Mouse (Mus musculus) cerebellum, postnatal 10 days (tissue): ENCODE results near the gene Klf9.

Experiments
- DNase-seq, 2 experiments: peaks; one replicate each; pipeline ENCODE4 v3.0.0; 2021; ENCODE audit warnings: mixed read lengths in 2 of 2

The Klf9 gene

DNA sequence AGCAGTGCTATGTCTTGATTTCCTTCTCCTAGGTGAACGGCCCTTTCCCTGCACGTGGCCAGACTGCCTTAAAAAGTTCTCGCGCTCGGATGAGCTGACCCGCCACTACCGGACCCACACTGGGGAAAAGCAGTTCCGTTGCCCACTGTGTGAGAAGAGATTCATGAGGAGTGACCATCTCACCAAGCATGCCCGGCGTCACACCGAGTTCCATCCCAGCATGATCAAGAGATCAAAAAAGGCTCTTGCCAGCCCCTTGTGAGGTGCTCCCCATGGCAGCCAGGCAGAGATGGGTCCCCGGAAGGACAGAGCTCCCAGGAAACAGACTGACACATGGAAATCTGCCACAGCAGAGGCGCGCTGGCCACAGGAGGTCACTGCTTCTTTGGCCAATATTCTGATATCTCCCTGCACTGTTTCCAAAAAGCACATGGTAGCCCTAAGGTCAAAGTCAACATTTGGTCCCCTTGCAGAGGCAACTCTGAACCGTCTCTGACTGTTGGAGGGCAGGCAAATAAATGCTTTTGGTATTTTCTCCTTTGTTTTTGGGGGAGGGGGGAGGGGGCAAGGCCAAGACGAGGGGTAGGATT is 23.7 kb downstream of the Klf9 start:
- peak in 1 of 2 experiments; percentile 34 for DNase-seq

DNA sequence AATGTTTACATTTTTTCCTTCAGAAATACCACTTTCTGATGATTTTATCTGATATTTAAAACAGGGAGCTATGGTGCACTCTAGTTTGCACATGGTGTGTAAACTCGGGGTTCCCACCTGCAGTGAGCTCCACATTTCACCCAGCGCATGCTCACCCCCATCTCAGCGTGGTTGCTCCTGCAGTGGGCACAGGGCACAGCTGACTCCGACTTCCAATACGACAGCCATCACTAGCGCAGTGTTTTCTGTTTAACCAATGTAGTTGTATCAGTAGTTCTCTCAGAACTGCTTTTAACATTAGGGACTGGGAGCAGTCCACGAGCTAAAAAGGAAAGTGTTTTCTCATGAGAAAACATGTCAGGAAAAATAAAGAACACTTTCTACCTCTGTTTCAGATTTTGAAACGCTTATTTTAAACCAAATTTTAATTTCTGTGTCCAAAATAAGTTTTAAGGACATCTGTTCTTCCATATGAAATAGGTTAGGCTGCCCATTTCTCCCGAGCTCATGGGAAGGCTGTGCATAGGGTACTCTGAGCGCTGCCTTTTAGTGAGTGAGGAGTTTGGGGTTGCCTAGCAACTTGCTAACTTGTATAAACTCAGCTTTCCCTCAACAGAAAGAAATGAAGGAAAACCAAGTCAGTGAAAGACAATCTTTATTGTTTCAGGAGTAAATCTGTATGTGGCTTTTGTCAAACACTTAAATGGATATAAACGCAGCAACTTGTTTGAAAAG is 25.7 kb downstream of the Klf9 start:
- DNase-seq, result no peak

DNA sequence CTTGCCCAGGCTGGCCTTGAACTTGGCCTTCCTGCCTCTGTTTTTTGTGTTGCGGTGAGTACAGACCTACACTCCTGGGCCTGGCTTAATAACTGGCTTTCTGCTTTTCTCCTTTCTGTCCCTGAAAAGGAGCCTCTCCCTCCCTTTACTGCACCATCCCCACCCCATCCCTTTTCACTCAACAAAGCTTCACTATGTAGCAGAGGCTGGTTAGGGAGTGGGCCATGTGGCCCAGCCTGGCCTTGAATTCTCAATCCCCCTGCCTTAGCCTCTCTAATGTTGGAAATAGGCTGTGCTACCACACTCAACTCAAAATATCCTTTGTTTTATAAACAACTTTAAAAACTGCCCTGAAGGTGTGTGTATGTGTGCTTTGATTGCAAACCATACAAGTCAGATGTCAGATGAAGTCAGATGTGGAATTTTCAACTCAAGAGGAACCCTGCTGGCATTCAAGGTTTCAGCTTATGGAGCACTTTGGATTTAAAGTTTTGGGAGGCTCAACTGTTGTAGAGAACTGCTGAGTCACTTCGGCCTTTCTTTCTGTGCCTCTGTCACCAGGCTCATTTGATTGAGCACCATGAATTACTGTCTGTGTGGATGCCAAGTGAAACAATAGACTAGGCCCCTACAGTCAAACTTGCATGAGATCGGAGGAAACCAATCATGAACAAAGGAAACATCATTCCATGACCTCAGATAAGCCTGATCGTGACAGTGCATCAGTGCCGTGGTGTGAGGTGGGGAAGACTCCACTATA is 28.1 kb downstream of the Klf9 start:
- no peak for DNase-seq

DNA sequence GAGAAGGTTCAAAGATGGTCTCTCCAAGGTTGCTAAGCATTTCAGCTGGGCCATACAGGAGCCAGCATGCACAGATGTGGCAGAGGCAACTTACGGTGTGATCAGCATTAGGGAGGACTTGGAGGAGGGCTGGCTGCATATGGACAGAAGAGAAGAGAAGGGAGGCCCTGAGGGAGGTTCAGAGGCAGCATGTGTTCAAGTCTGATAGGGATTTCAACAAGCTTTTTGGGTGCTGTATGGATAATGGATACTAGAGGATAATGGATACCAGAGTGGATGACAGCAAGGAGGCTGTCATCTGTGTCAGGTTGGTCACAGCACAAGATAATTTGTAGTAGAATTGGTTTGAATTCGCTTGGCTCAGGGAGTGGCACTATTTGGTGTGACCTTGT is 28.6 kb downstream of the Klf9 start:
- DNase-seq, result no peak

DNA sequence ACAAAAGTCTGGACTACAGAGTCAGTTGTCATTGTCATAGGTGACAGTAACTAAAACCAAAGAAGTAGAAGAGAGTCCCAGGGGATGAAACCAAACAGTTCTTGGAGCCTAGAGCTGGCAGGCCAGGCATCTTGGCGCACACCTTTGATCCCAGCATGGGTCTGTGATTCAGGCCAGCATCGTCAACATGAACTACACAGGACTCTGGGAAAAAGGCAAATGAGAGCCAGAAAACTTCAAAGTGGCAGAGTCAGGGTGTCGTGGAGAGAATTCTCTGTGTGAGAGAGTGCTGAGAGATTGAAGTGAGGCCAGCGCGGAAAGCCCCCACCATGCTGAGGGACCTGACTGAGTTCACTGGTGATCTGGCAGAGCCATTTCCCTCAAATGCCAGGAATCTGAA is 29.4 kb downstream of the Klf9 start:
- peak; percentile 77 to 87 for DNase-seq

DNA sequence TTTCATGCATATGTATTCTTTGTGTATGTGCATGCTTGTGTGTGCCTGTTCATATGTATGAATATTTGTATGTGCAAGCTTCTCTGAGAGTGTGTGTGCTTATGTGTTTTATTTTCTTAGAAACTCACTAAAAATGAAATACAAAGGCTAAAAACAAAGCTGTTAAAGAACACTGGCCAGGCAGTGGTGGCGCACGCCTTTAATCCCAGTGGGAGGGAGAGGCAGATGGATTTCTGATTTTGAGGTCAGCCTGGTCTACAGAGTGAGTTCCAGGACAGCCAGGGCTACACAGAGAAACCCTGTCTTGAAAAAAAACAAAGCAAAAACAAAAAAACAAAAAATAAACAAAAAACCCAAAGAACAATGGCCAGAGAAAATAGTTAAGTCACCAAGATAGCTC is 30.1 kb downstream of the Klf9 start:
- DNase-seq, result no peak

DNA sequence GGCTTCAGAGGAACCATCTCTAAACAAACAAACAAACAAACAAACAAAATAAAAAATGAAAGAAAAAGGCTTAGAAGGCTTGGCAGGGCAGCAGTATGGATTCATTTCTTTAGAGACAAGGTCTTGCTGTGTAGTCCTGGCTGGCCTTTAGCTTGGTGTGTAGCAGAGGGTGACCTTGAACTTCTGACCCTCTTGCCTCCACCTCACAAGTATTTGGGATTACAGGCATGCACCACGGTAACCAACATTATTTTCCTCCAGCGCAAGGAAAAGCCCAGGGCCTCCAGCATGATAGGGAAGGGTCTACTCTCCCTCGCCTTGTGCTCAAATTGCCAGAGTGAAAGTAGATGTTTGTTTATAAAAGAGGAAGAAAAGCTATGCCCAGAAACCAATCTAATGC is 34.1 kb downstream of the Klf9 start:
- DNase-seq, result no peak

DNA sequence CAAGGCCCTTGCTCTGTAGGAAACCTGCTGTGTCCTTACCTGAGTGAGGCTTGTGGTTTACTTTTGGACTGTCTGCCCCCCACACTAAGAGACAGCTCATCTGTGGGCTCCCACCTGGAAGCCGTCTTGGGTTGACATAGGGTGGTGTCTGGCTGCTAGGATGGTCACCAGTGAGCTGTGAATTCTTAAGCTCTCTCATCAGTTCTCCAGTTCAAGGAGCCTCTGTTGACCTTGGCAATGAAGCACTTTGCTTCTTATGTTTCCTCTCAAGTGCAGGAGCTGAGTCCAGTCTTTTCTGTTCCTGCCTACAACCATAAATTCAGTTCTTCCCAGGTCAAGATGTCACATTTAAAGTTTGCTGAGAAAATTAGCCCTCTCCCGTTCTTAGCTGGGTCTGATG is 34.5 kb downstream of the Klf9 start:
- no peak for DNase-seq

DNA sequence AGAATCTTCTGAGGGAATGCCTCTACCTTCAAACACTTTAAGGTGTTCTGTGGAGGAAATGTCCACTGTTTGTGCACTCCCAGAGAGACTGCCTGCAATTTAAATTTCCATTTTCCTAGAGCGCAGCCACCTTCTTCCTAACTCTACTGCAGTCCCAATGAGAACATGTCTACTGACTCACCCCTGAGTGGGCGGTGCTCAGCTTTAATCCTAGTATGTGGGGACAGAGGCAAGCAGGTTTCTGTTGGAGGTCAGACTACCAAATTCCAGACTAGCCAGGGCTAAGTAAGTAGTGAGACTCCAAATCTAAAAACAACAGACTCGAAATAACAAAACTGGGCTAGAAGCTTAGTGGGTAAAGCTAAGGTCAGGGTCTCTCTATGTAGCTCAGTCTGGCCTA is 37.5 kb downstream of the Klf9 start:
- DNase-seq, result no peak

DNA sequence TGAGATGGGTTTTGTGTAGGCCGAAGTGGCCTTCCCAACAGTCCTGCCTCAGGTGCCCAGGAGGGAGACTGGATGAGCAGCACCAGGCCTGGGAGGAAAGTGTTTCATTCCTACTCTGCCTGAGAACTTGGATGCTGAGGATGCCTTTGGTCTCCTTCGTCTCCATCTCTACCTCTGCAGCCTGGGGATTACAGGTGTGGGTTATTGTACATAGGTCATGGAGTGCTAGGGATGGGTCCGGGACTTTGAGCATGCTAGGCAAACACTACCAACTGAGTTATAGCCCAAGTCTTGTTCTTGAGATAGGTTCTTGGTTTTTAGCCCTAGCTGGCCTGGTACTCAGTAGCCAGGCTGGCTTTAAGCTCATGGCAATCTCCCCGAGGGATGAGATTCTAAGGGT is 42.5 kb downstream of the Klf9 start:
- no peak for DNase-seq

DNA sequence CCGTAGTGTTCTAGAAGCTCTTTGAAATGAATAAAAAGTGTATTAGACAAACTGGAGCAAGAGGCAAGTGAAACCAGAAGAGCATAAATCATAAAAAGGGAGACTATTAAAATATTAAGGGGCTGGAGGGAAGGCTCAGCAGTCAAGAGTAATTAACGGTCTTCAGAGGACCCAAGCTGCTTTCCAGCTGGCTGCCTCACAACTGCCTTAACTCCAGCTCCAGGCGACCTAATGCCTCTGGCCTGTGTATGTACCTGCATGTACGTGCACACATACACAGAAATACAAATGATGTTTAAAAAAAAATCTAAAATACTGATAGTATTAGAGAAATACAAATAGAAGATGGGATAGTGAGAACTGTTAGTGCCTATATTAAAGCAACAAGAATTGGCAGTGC is 43.0 kb downstream of the Klf9 start:
- DNase-seq, result no peak

DNA sequence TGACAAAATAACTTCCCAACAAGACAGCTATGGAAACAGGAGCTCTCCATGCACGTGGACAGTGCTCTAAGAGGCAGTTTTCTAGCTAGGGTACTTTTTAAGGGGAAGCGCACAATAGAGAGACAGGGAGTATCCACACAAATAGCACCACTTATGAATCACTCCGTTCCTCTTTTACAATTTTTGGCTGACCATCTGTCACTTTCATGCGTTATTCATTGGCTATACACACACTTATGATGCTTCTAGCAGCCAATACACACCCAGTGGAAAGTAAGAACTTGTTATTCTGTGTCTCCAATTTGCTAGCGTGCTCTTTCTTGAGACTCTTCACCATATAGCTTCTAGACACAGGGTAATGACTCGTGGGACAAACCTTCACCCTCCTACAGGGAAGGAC is 46.7 kb downstream of the Klf9 start:
- no peak for DNase-seq

DNA sequence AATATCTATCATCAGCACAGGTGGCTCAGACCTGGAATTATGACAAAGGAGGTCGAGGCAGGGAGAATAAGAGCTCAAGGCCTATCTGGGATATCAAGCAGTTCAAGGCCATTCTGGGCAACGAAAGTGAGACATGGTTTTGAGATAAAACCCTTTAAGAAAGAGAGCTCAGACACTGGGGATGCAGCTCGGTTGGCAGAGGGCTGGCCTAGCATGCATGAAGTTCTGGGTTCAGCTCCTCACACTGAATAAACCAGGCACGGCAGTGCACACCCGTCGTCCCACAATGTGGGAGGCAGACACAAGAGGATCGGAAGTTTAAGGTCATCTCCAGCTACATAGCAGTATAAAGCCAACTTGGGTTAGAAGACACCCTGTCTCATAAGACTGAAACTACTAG is 48.0 kb downstream of the Klf9 start:
- DNase-seq, result no peak

DNA sequence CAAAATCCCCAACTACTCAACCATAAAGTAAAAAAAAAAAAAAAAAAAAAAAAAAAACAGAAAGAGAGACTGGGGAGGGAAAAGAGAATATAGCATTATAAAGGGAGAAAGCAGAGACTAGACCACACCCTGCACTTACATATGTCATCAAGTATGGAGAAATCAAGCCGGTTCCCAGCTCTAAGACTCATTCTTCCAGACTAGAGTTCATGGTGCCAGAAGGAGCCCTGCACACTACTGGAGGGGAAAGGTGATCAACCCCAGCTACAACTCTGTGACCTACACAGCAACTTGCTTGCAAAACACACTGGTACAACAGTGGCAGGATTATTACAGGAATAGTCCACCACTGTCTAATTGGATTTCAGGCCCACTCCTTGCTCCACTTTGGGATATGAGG is 48.7 kb downstream of the Klf9 start:
- DNase-seq, result no peak

DNA sequence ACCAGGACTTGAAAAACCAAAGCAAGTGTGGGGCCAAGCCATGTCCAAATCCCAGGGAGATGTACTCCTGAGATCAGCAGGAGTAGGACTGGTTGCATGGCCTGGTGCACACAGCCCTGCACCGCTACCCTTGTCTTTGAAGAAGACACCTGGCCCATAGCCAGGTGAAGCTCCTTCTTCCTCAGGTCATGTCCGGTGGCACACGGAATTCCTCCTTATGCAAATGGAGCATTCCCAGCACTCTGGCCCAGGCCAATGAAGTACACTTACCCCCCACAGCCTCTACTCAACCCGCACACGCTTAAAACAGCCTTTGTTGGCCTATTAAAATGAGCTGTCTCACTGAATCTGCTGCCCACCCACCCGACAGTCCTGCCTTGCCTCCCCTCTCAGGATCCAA is 50.5 kb downstream of the Klf9 start:
- DNase-seq, result no peak

DNA sequence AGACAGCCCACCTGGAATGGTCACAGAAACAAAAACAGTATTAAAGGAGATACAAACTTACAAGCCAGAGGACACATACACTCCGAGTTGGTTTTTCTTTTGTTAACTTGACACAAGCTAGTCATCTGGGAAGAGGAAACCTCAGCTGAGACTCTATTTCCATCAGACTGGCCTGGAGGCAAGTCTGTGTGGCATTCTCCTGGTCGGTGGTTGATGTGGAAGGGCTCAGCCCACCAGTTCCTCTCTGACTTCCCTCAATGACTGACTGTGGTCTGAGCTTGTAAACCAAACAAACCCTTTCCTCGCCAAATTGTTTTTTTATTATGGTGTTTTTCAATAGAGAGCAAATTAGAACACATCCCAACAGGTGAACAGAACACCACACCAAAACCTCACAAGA is 52.0 kb downstream of the Klf9 start:
- no peak for DNase-seq

DNA sequence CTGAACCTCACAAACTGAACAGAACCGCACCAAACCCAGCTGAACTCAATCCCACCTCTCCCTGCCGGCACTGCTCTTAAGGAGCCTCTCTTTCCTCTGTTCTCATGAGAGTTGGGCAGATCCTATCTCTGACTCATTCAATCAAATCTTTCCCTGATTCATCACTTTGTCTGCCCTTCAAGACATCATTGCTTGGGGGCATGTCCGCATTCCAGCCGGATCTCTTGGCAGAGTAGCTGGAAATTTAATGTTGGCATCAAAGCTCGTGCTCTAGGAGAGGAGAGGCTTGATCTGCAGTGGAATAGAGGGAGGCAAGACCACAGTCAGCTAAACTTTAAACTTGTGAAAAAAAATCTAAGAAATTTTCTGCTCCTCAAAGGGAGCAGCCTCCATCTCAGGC is 61.1 kb downstream of the Klf9 start:
- DNase-seq, result no peak

DNA sequence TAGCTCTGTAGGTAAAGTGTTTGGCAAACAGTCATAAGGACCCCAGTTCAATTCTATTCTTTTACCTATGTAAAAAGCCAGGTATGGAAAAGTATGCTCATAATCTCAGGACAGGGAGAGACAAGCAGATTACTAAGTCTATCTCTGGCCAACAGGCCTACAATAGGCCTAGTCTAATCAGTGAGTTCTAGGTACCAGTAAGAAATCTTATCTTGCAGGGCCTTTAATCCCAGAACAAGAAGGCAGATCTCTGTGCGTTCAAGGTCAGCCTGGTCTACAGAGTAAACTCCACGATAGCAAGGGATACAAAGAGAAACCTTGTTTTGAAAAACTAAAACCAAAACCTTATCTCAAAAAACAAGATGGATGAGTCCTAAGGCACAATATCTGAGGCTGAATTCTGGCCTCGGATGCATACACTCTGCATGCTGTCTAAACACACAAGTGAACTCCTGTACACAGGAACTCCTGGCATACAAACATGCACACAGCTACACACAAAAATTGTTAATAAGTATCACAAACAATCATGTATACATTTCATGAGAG is 62.6 kb downstream of the Klf9 start:
- DNase-seq, result no peak

DNA sequence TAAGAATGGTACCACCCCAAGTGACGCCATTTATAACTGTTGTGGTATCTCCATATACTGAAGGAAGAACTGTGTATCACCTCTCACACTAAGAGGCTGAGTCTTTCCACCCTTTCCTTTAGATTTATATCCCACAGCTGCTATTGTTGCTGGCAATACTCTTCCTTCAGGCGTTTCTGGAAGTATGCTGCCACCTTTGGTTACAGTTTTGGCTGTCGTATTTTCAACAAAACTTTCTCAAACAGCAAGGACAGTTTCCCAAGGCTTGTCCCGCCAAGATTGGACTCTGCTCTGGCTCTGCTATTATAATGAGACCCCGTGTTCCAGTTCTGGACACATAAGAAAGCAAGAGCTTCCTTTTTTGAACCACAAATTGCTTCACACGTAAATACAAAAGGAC is 70.3 kb downstream of the Klf9 start:
- peak; percentile 14 to 25 for DNase-seq

DNA sequence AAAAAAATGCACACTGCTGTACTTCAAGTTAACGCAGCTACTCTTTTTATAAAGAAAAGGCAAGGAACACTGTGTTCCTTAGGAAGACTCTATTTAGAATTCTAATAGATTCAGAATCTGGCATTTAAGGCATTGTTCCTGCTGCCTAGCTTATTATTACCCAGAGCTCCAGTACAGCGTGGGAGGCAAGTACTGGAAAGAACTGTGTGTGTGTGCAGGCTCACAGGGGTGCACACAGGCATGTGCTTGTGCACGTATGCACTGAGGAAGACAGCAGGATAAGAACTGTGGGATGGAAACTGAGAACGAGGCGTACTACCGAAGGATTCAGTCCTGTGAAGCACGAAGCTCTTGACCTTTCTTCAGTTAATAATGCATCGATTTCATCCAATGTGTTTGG is 73.3 kb downstream of the Klf9 start:
- DNase-seq, result no peak
